Mouse (Mus musculus) induced T-regulatory cell, adult 2 months (primary cell): ENCODE measurements at regions not wholly inside any gene's neighbourhood (a gene's known extent, or its start where the extent isn't known, plus 50 kb on each side); places are given as distances from the start of the nearest gene placed in this dataset.

Experiments
- DNase-seq: peaks from one replicate; pipeline ENCODE4 v3.0.0-alpha.2; 2012; ENCODE audit warnings: low read depth

- peak; percentile 16 for DNase-seq
Observed at GRCm38 (mm10) chr17:87202958-87203720, 62.6 kb downstream of the Mcfd2 start.

GRCm38 (mm10) chr17:87202490-87202889 lies 63.2 kb downstream of the Mcfd2 start:
- DNase-seq, result peak; percentile 56

- no peak for DNase-seq
Observed at GRCm38 (mm10) chr17:87200721-87201242, 65.0 kb downstream of the Mcfd2 start.

GRCm38 (mm10) chr17:87200134-87200533 lies 65.6 kb downstream of the Mcfd2 start:
- DNase-seq, result no peak

GRCm38 (mm10) chr17:87199134-87199533 lies 66.6 kb downstream of the Mcfd2 start:
- no peak for DNase-seq

GRCm38 (mm10) chr17:87197434-87197833 lies 68.3 kb downstream of the Mcfd2 start:
- DNase-seq, result no peak

- DNase-seq, result no peak
Observed at GRCm38 (mm10) chr17:87194639-87195038, 71.1 kb downstream of the Mcfd2 start.

- no peak for DNase-seq
Observed at GRCm38 (mm10) chr17:87193482-87193881, 72.3 kb downstream of the Mcfd2 start.

GRCm38 (mm10) chr17:87189670-87190069 lies 76.1 kb downstream of the Mcfd2 start:
- no peak for DNase-seq
